Mouse (Mus musculus) G1E (cell line): Measurements from ENCODE around the gene Pcbp1.
"Not testable (repeated sequence)": the region's sequence is repeated elsewhere in the genome, so short reads cannot be mapped to it uniquely, and the experiment has no call there.

Source experiments
- CTCF ChIP-seq: IDR thresholded peaks from 2 replicates; pipeline ENCODE4 v1.5.1; 2012; ENCODE audit warnings: low read depth, low read length, inconsistent platforms, mixed read lengths
- POLR2AphosphoS5 ChIP-seq: IDR thresholded peaks from 2 replicates; pipeline ENCODE4 v1.6.1; 2012; ENCODE audit warnings: low read depth, low read length, inconsistent platforms; ENCODE audit not compliant: insufficient replicate concordance
- TAL1 ChIP-seq: conservative IDR thresholded peaks from 2 replicates; pipeline ENCODE4 v1.6.1; 2012; ENCODE audit warnings: low read depth, low read length, inconsistent platforms, mixed read lengths

DNA sequence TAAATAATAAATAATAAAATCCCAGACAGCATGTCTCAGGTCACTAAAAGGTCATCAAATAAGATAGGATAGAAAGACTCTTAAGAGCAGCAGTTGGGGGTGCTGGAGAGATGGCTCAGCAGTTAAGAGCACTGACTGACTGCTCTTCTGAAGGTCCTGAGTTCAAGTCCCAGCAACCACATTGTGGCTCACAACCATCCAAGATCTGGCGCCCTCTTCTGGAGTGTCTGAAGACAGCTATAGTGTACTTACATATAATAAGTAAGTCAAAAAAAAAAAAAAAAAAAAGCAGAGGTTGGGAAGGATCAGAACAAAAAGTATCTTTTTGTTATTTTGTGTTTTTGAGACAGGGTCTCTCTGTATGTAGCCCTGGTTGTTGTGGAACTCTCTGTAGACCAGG lies 31.1 kb upstream of the Pcbp1 start:
- TF ChIP-seq CTCF, TAL1, POLR2AphosphoS5: not testable (repeated sequence)
